Mouse (Mus musculus): ENCODE results near the gene Spata6. TPM values are rescaled to one million over a fixed set of nuclear protein-coding genes. Genes with fewer than 3 reads are reported as not detected.

Gene Spata6
- polyA plus RNA-seq, 1 experiment from 2014 or later = 27.1 TPM

Other genes with a start within 250 kb of the Spata6 start
- gene Slc5a9, start 182.9 kb downstream of the Spata6 start, polyA plus RNA-seq (2014; fragmentation: Nextera tagmentation; extraction: Ambion mirVana) = not detected in 2 replicates
- not detected in 2 replicates for gene Skint8, start 199.4 kb downstream of the Spata6 start, polyA plus RNA-seq (2014; fragmentation: Nextera tagmentation; extraction: Ambion mirVana)